8 mouse cellular contexts compared by ENCODE assay signal in the genomic region with DNA sequence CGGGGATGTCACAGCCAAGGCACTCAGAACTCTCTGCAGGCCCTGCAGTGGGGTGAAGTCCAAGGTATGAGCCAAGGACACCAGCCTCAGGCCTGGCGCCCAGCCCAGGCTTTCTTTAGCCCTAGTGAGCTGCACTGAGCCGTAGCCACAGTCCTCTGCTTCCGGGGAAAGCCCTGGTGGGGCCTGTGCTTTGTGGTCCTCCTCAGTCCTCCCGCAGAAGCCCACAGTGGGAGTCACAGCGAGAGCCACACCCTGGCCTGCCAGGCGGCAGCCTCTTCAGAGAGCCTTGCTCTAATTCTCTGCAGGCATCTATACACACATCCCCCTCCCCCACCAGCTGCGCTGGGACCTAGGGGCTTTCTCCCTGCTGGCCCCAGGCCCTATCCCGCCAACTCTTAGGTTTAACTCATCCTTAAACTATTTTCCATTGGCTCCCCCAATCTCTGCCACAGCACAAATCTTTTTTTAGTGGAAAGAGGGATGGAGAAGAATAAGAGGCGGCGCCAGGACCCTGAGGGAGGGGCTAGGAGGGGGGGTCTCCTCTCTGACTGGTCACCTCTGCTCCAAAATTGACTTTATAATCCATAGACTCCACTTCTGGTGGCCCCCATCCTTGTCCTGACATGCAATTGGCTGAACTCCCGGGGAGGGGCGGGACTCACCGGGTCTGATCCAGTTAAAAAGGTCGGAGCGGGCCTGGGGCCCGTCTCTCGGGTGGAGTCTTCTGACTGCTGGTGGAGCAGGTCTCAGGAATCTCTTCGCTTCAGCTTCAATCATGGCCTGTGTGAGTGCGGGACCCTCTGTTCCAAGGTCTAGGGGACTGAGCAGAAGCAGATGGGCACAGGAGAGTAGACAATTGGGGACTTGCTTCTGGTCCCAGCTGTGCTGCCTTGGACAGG. TPM values are rescaled to one million over a fixed set of nuclear protein-coding genes. Genes with fewer than 3 reads are reported as not detected.
DNase-seq lines count a peak whose midpoint lies in the region; ATAC-seq and TF ChIP-seq lines count a peak whose summit lies in the region.

A gene (plus strand): TSS at position 705 of the 899 bp plus-strand sequence.

- H3K27ac ChIP-seq in small intestine, adult 2 months (ENCODE audit: insufficient read depth, low read depth, low read length), result peak within 1 kb of the TSS; percentile 74

- TF ChIP-seq POLR2A in small intestine, adult 2 months (IDR thresholded peaks at IDR 0.05; ENCODE audit: low read depth, low read length), result peak; percentile 41; the same call in 1 of the 2 replicates

- peak; percentile 51 for DNase-seq in layer of hippocampus, adult 11-12 months (ENCODE audit: low spot score)
- DNase-seq in layer of hippocampus, adult 9-10 months (ENCODE audit: low spot score), result no peak
- DNase-seq in embryo, embryonic 10 days (ENCODE audit: low spot score), result peak; percentile 74
- peak; percentile 92 to 94 for DNase-seq in gastrocnemius, postnatal 36 days
- peak; percentile 23 to 47 for DNase-seq in left cerebral cortex, postnatal 36 days (ENCODE audit: low spot score in 2 of 2)
- DNase-seq in mesoderm, embryonic 11.5 days (ENCODE audit: low read depth, low spot score), result peak; percentile 88

- no peak for TF ChIP-seq CTCF in small intestine, adult 2 months (IDR thresholded peaks at IDR 0.05; ENCODE audit: extremely low read depth, insufficient read length, insufficient replicate concordance, low read depth, low read length)

- WGBS in small intestine, adult 2 months, result 11% methylated on average over 20 of the region's 20 CpGs

- peaks cover 19% of the 10 kb centered on the region for H3K4me1 ChIP-seq in small intestine, adult 2 months (ENCODE audit: control insufficient read depth, insufficient read depth, insufficient read length, low read length)

- intact Hi-C loops in gastrocnemius, postnatal 36 days (cut with DNase I), result no loop called here
- intact Hi-C loops in left cerebral cortex, postnatal 36 days (cut with DNase I), result no loop called here

- H3K4me3 ChIP-seq in small intestine, adult 2 months (ENCODE audit: low read depth, low read length), result peak within 1 kb of the TSS; percentile 42

- ATAC-seq in inflammation-experienced regulatory T-cells, adult 6 months, result peak; percentile 59

- no peaks in the 10 kb centered on the region for H3K36me3 ChIP-seq in small intestine, adult 2 months (ENCODE audit: control insufficient read depth, insufficient read depth, low read length)

- H3K27me3 ChIP-seq in small intestine, adult 2 months (ENCODE audit: control insufficient read depth, insufficient read depth, low read length), result no peaks in the 10 kb centered on the region

RNA-seq across cellular contexts. Expression of the gene that starts here (rescaled TPM):
- 100 to 1,000 TPM; 188 to 289 TPM for total RNA-seq in gastrocnemius, postnatal 36 days (2021)
- 1,000 to 10,000 TPM in 1 of 3 experiments, 100 to 1,000 TPM in 2; 309 to 2,729 (median 443) TPM for polyA plus RNA-seq in inflammation-experienced regulatory T-cells, adult 6 months (2017; shearing (Covaris generic))
- total RNA-seq in left cerebral cortex, postnatal 36 days (2021), result 10 to 100 TPM; 19.3 to 25.0 TPM
- polyA plus RNA-seq in small intestine, adult 2 months (2012; rRNA removed), result 51.7 and 77.0 TPM in 2 replicates

Comparison
In these comparisons a context has a peak if more than half of its experiments do, and no peak if none do; other contexts are left out.
1. RNA of the gene that starts here (total RNA-seq): 188 to 289 TPM in gastrocnemius, postnatal 36 days; 19.3 to 25.0 TPM in left cerebral cortex, postnatal 36 days; every median in the first group is over 4 times any median in the second.